Mouse (Mus musculus): Measurements from ENCODE around the gene Zfyve1. TPM values are rescaled to one million over a fixed set of nuclear protein-coding genes. Genes with fewer than 3 reads are reported as not detected.

Gene Zfyve1
- polyA plus RNA-seq, 1 experiment from 2014 or later = 16.2 TPM

GRCm38 (mm10) chr12:83513185-83513584, 83.8 kb downstream of the Zfyve1 start:
- WGBS = 28% methylated on average over 5 of the region's 5 CpGs
- H3K36me3 ChIP-seq (ENCODE audit: control insufficient read depth, insufficient read depth, low read length) = no peaks in the 10 kb centered on the region
- DNase-seq (ENCODE audit: low spot score) (no peak), ATAC-seq (ENCODE audit: insufficient number of reproducible peaks, low FRiP score, low TSS enrichment, low read depth) (0 out of 2 replicates have a peak, but pooled peaks have one; percentile 26)
- H3K9me3 ChIP-seq (ENCODE audit: control insufficient read depth, low read length) = no peaks in the 10 kb centered on the region
- no peaks in the 10 kb centered on the region for H3K27me3 ChIP-seq (ENCODE audit: control insufficient read depth, insufficient read depth, low read length)
- H3K4me1 ChIP-seq (ENCODE audit: control insufficient read depth, insufficient read depth, low read length) = 0 out of 2 replicates have a peak, but pooled peaks cover 2% of the 10 kb centered on the region
- no peak overlapping the region for H3K4me2 ChIP-seq (ENCODE audit: low read depth, severe bottlenecking)
- no peak overlapping the region for H3K27ac ChIP-seq (replicated peaks; ENCODE audit: low read depth, low read length)
- no peak overlapping the region for H3K4me3 ChIP-seq (ENCODE audit: low read depth, low read length)
- no peak overlapping the region for H3K9ac ChIP-seq (ENCODE audit: low read length)

GRCm38 (mm10) chr12:83512783-83513182, 84.2 kb downstream of the Zfyve1 start:
- no peak overlapping the region for H3K4me2 ChIP-seq (ENCODE audit: low read depth, severe bottlenecking)
- H3K9ac ChIP-seq (ENCODE audit: low read length) = no peak overlapping the region
- WGBS = 15% methylated on average over 4 of the region's 4 CpGs
- H3K4me1 ChIP-seq (ENCODE audit: control insufficient read depth, insufficient read depth, low read length) = 0 out of 2 replicates have a peak, but pooled peaks cover 2% of the 10 kb centered on the region
- H3K4me3 ChIP-seq (ENCODE audit: low read depth, low read length) = no peak overlapping the region
- no peaks in the 10 kb centered on the region for H3K36me3 ChIP-seq (ENCODE audit: control insufficient read depth, insufficient read depth, low read length)
- peak; percentile 32 for DNase-seq (ENCODE audit: low spot score)
- ATAC-seq (ENCODE audit: insufficient number of reproducible peaks, low FRiP score, low TSS enrichment, low read depth) = no peak
- H3K27ac ChIP-seq (replicated peaks; ENCODE audit: low read depth, low read length) = no peak overlapping the region
- H3K27me3 ChIP-seq (ENCODE audit: control insufficient read depth, insufficient read depth, low read length) = no peaks in the 10 kb centered on the region
- no peaks in the 10 kb centered on the region for H3K9me3 ChIP-seq (ENCODE audit: control insufficient read depth, low read length)

DNA sequence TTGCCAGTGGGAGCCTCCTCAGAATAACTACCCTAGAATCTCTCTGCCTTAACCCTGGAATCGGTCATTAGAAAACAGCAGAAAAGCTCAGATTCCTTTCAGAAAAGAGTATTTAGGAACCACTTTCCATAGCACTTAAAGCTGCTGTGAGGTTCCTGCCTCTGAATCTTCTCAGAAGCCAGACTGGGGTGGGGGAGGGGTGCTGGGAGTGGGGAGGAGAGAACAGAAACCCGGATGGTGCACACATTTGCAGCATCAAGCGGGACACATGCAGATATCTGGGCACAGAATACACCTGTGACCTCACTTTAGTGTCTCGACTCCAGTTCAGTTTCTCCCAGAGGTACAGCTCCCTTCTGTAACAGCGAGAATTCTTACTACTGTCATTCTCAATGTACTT, 86.4 kb downstream of the Zfyve1 start:
- 85% methylated on average over 5 of the region's 5 CpGs for WGBS
- no peak for DNase-seq (ENCODE audit: low spot score)

GRCm38 (mm10) chr12:83506543-83506942, 90.5 kb downstream of the Zfyve1 start:
- Histone ChIP-seq H3K4me2 (ENCODE audit: low read depth, severe bottlenecking) (no peak overlapping the region), H3K9ac (ENCODE audit: low read length) (no peak overlapping the region), H3K9me3 (ENCODE audit: control insufficient read depth, low read length) (no peaks in the 10 kb centered on the region), H3K4me1 (ENCODE audit: control insufficient read depth, insufficient read depth, low read length) (no peaks in the 10 kb centered on the region), H3K27ac (replicated peaks; ENCODE audit: low read depth, low read length) (no peak overlapping the region), H3K36me3 (ENCODE audit: control insufficient read depth, insufficient read depth, low read length) (no peaks in the 10 kb centered on the region), H3K4me3 (ENCODE audit: low read depth, low read length) (no peak overlapping the region), H3K27me3 (ENCODE audit: control insufficient read depth, insufficient read depth, low read length) (no peaks in the 10 kb centered on the region)
- no peak for DNase-seq (ENCODE audit: low spot score)
- no peak for ATAC-seq (ENCODE audit: insufficient number of reproducible peaks, low FRiP score, low TSS enrichment, low read depth)
- 77% methylated on average over 10 of the region's 10 CpGs for WGBS

More for the DNA sequence above, 86.4 kb downstream of the Zfyve1 start:
- no peak overlapping the region for H3K4me3 ChIP-seq (ENCODE audit: low read depth, low read length)
- H3K9ac ChIP-seq (ENCODE audit: low read length) = no peak overlapping the region
- H3K27me3 ChIP-seq (ENCODE audit: control insufficient read depth, insufficient read depth, low read length) = no peaks in the 10 kb centered on the region
- no peak overlapping the region for H3K27ac ChIP-seq (replicated peaks; ENCODE audit: low read depth, low read length)
- H3K4me1 ChIP-seq (ENCODE audit: control insufficient read depth, insufficient read depth, low read length) = 0 out of 2 replicates have a peak, but pooled peaks cover 2% of the 10 kb centered on the region
- H3K4me2 ChIP-seq (ENCODE audit: low read depth, severe bottlenecking) = no peak overlapping the region
- ATAC-seq (ENCODE audit: insufficient number of reproducible peaks, low FRiP score, low TSS enrichment, low read depth) = no peak
- no peaks in the 10 kb centered on the region for H3K36me3 ChIP-seq (ENCODE audit: control insufficient read depth, insufficient read depth, low read length)
- no peaks in the 10 kb centered on the region for H3K9me3 ChIP-seq (ENCODE audit: control insufficient read depth, low read length)

- ATAC-seq (ENCODE audit: insufficient number of reproducible peaks, low FRiP score, low TSS enrichment, low read depth) (no peak), DNase-seq (ENCODE audit: low spot score) (peak; percentile 74)
Observed at GRCm38 (mm10) chr12:83502190-83502589, 94.8 kb downstream of the Zfyve1 start.

GRCm38 (mm10) chr12:83499256-83499655, 97.8 kb downstream of the Zfyve1 start:
- H3K9me3 ChIP-seq (ENCODE audit: control insufficient read depth, low read length) = no peaks in the 10 kb centered on the region
- WGBS = 78% methylated on average over 5 of the region's 5 CpGs
- H3K9ac ChIP-seq (ENCODE audit: low read length) = no peak overlapping the region
- peaks cover 5% of the 10 kb centered on the region for H3K4me1 ChIP-seq (ENCODE audit: control insufficient read depth, insufficient read depth, low read length)
- no peak overlapping the region for H3K4me2 ChIP-seq (ENCODE audit: low read depth, severe bottlenecking)
- no peak for DNase-seq (ENCODE audit: low spot score)
- H3K4me3 ChIP-seq (ENCODE audit: low read depth, low read length) = no peak overlapping the region
- H3K27me3 ChIP-seq (ENCODE audit: control insufficient read depth, insufficient read depth, low read length) = no peaks in the 10 kb centered on the region
- ATAC-seq (ENCODE audit: insufficient number of reproducible peaks, low FRiP score, low TSS enrichment, low read depth) = no peak
- no peak overlapping the region for H3K27ac ChIP-seq (replicated peaks; ENCODE audit: low read depth, low read length)
- no peaks in the 10 kb centered on the region for H3K36me3 ChIP-seq (ENCODE audit: control insufficient read depth, insufficient read depth, low read length)

More at GRCm38 (mm10) chr12:83502190-83502589, 94.8 kb downstream of the Zfyve1 start:
- H3K4me2 ChIP-seq (ENCODE audit: low read depth, severe bottlenecking) = no peak overlapping the region
- 5% methylated on average over 9 of the region's 9 CpGs for WGBS
- no peak overlapping the region for H3K9ac ChIP-seq (ENCODE audit: low read length)
- peaks cover 5% of the 10 kb centered on the region for H3K4me1 ChIP-seq (ENCODE audit: control insufficient read depth, insufficient read depth, low read length)
- H3K27ac ChIP-seq (replicated peaks; ENCODE audit: low read depth, low read length) = no peak overlapping the region
- H3K4me3 ChIP-seq (ENCODE audit: low read depth, low read length) = no peak overlapping the region
- H3K36me3 ChIP-seq (ENCODE audit: control insufficient read depth, insufficient read depth, low read length) = no peaks in the 10 kb centered on the region
- no peaks in the 10 kb centered on the region for H3K9me3 ChIP-seq (ENCODE audit: control insufficient read depth, low read length)
- H3K27me3 ChIP-seq (ENCODE audit: control insufficient read depth, insufficient read depth, low read length) = no peaks in the 10 kb centered on the region

DNA sequence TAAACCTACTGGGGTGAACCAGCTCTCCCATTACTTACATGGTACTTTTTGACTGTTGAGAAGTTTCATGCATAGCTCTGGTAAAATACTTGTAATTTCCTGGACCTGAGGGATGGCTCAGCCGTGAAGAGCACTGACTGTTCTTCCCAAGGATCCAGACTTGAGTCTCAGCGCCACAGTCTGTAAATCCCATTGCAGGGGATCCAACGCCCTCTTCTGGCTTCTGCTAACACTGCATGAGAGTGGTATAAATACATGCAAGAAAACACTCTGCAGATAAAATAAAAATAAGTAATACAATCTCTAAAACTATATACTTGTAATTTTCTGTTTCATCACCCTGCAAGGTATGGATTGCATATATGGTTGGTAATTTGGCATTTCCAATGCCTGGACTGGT, 99.1 kb downstream of the Zfyve1 start:
- H3K36me3 ChIP-seq (ENCODE audit: control insufficient read depth, insufficient read depth, low read length) = no peaks in the 10 kb centered on the region
- no peak overlapping the region for H3K4me3 ChIP-seq (ENCODE audit: low read depth, low read length)
- no peaks in the 10 kb centered on the region for H3K9me3 ChIP-seq (ENCODE audit: control insufficient read depth, low read length)
- no peaks in the 10 kb centered on the region for H3K27me3 ChIP-seq (ENCODE audit: control insufficient read depth, insufficient read depth, low read length)
- ATAC-seq (ENCODE audit: insufficient number of reproducible peaks, low FRiP score, low TSS enrichment, low read depth) (no peak), DNase-seq (ENCODE audit: low spot score) (no peak)
- peaks cover 5% of the 10 kb centered on the region for H3K4me1 ChIP-seq (ENCODE audit: control insufficient read depth, insufficient read depth, low read length)
- no peak overlapping the region for H3K9ac ChIP-seq (ENCODE audit: low read length)
- H3K4me2 ChIP-seq (ENCODE audit: low read depth, severe bottlenecking) = no peak overlapping the region
- no peak overlapping the region for H3K27ac ChIP-seq (replicated peaks; ENCODE audit: low read depth, low read length)
- WGBS = 80% methylated on average over 3 of the region's 3 CpGs

DNA sequence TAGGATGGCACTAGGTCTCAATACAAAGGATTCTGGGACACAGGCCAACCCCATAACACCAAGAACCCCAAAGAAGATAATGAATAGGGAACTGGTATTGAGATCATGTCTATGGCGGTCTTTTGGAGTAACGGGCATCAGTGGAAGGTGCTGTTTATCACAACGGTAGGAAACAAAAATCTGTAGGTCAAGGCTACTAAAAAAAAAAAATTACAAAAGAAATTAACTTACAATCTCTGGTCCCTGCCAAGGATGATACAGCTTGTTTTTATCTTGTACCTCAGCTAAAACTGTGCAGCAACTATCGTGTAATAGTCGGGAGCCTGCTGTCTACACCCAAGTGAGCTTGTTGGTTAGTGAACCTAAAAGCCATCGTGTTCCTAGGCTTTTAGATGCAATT, 100.3 kb downstream of the Zfyve1 start:
- H3K4me2 ChIP-seq (ENCODE audit: low read depth, severe bottlenecking) = no peak overlapping the region
- no peaks in the 10 kb centered on the region for H3K27me3 ChIP-seq (ENCODE audit: control insufficient read depth, insufficient read depth, low read length)
- no peaks in the 10 kb centered on the region for H3K9me3 ChIP-seq (ENCODE audit: control insufficient read depth, low read length)
- peaks cover 5% of the 10 kb centered on the region for H3K4me1 ChIP-seq (ENCODE audit: control insufficient read depth, insufficient read depth, low read length)
- no peak overlapping the region for H3K27ac ChIP-seq (replicated peaks; ENCODE audit: low read depth, low read length)
- H3K36me3 ChIP-seq (ENCODE audit: control insufficient read depth, insufficient read depth, low read length) = no peaks in the 10 kb centered on the region
- H3K9ac ChIP-seq (ENCODE audit: low read length) = no peak overlapping the region
- WGBS = 97% methylated on average over 6 of the region's 6 CpGs
- ATAC-seq (ENCODE audit: insufficient number of reproducible peaks, low FRiP score, low TSS enrichment, low read depth) (no peak), DNase-seq (ENCODE audit: low spot score) (no peak)
- H3K4me3 ChIP-seq (ENCODE audit: low read depth, low read length) = no peak overlapping the region

All from limb, embryonic 11.5 days (tissue).